Mouse (Mus musculus) frontal cortex, postnatal 10 days (tissue): Measurements from ENCODE around the gene Narfl.

Experiments
- DNase-seq, 2 experiments: peaks; one replicate each; pipeline ENCODE4 v3.0.0; 2022; ENCODE audit warnings: low spot score in 2 of 2, mixed read lengths in 1 of 2

Narfl gene

DNA sequence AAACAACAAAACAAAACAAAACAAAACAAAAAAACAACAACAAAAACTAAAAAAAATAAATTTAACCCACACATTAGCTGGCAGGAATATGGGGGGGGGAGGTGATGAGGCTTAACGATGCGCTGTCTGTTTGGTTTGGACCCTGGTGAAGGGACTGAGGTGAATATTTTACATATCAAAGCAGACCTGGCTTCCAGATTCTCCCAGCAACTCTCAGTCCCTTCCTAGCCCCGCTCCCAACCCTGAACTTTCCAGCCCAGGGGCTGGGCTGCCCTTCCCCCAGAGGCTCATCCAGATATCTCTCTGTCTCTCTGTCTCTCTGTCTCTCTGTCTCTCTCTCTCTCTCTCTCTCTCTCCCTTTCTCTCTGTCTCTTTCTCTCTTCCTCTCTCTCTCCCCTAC is 11.0 kb upstream of the Narfl start:
- no peak for DNase-seq

DNA sequence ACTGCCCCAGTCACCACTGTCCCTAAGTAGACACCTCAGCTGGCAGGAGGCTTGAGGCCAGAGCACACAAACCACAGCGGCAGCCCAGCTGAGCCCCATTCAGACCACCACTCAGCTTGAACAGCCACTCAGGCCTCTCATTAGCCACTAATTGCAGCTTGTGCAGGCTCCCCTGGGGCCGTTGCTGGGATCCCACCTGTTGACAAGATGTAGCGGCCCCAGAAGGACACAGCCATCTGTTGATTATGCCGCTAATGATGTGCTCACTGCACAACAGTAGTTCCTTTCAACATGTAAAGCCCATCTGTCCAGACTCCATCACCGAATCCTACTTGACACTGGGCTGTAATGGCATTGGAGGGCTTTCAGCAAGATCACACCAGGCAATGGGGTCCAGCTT is 7.7 kb upstream of the Narfl start:
- no peak for DNase-seq

DNA sequence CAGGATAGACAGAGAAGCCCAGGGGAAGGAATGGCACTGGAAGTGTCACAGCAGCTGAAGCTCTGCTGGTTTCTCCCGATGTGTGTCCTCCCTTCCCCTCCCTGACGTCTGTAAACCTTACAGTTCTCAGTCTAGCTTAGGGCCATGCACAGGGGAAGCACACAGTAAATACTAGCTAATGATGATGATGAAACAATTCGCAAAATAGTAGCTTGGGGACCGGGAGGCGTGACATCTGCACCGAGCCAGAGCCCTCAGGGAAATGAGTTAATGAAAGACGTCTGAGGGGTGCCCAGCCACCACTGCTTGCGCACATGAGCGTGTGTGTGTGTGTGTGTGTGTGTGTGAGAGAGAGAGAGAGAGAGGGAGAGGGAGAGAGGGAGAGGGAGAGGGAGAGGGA is 4.2 kb upstream of the Narfl start:
- DNase-seq, result no peak

DNA sequence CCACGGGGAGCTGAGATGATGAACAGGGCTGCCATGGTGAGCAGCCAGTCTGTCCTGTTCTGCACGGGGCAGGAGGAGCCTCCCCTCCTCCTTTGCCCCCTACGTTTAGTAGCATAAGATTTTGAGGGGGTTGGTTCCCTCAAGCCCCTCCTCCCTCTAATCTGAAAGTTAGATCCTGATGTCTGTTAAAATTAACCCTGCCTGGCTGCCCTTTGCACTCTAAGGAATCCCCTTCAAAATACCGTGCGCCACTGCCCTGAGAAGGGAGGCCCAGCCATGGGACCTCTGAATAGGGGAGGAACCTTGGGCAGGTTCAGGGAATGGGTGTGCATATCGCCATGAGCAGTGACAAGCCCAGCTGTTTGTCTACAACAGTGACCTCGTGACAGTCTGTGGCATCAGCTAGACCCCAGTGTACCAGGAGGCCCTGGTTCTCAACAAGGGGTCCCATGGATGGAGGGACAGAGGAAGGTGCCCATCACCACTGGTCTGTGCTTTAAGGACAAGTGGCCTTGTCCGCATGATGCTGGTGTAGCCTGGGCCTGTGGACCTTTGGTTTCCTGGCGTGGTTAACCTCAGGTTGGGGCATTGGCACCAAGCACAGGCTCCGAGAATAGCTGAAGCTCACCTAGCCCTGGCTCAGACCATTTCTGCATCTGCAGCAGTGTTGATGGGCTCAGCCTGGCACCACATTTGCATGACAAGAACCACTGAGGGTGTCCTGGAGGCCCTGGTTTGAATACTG is 1.9 kb downstream of the Narfl start:
- DNase-seq, result no peak

DNA sequence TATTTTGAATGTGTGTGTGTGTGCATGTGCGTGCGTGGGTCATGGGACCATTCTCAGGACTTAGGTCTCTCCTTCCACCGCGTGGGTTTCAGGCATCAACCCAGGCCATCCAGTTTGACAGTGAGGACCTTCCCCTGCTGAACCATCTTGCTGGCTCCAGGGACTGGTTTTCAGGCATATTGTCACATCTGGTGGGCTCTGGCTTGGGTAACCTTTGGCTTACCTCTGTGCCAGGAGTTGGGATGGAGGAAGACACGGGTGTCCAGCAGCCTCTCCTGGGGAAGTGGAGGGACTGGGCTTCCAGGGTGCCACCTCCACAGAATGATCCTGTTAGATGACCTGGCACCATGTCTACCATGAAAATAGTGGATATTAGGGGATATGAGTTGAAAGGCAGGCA is 4.4 kb downstream of the Narfl start:
- no peak for DNase-seq

DNA sequence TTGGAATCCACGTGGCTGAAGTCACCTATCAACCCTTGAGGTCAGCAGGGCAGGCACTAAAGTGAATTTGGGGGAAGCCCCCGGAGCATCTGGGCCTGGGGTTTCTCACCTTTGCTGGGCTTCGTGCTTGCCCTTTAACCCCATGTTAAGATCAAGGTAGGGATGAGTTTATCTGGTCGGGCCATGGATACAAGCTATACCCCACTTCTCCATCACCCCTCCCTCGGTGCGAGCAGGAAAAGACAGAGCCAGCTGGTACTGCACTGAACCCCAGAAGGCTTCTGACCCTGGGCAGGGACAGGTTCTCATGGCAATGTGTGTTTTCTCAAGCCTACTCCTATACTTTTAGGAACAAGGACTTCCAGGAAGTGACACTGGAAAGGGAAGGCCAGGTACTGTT is 7.8 kb downstream of the Narfl start:
- DNase-seq, result no peak

DNA sequence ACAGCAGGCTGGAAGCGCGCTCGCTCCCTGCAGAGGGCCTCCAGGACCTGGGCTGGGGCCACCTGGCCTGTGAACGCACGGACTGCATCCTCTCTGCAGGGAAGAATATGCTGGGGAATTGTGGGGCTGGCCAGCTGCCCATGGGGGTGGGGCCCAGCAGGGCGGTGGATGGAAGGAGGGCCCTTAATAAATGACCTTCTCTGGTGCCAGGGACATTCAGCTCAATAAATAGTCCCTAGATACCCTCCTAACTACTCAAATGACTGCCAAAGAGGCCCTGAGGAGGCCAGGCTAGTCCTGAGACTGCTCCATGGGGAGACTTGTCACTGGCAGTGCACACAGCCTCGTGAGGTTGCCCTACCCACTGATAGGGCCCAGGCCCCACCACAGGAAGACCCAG is 9.5 kb downstream of the Narfl start:
- DNase-seq, result no peak

DNA sequence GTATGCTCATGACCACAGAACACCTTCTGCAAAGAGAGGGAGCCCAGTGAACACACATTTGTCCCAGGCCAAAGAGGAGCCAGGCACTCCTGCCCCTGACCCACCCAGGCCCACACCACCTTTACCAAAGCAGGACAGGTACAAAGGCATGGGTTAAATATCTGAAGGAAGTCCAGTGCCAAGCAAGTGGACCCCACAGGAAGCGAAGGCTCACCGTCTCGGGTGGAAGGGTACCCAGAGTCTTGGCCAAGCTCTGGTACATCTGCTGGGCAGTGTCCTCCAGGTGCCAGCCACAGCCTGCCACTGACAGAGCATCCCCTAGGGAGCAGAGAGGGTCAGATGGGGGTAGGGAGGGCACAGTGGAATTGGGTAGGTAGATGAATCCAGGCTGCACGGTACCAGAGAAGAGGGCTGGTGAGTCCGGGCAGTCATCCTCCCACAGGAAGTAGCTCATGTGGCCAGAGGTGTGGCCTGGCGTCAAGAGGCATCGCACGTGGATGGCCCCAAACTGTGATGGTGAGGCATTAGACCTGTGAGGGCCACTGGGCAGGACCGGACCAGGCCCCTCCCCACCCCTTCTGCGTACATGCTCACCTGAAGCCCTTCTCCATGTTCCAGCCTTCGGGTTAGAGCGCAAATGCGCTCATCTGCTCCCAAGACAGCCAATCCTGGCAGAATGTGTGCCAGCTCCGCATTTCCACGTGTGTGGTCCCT is 10.4 kb downstream of the Narfl start:
- no peak for DNase-seq

DNA sequence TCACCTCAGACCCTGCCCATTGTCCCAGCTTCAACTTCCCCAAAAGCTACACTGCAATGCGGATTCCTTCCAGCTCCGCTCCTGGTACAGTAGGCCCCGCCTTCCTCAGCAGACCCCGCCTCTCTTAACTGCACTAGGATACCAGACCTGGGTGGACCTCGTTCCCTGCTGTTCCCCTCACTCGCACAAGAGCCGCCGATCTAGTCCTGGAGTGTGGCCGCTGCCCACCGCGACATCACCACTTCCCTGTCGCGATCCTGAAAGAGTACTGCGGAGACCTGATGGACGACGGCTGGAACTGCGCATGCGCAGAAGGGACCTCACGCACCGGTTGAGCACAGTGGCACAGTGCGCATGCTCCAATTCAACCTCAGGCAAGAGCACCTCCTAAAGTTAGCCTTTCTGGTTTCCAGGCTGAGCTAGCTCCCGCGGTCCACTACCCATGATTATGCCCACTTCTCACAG is 11.7 kb downstream of the Narfl start, which contains the start of gene Haghl:
TSS of gene Haghl (minus strand) at position 393 of the 465 bp plus-strand sequence.
- peak; percentile 90 to 95 for DNase-seq

DNA sequence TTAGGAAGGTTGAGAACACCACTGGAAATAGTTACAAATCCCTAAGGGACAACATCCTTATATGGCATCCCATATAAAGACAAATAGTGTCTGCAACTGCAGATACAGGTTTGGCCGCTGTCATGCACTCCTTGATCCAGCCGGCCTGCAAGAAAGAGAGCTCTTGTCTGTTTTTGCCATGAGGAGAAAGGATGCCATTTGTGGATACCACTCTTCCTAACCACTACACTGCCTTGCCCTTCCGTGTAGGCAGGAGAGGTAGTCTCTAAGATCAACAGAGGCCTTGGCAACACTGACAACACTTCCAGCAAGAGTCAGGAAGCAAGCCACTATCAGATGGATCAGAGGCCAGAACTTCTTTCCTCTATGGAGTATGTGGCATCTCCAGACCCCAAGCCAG is 12.7 kb downstream of the Narfl start, which contains the start of gene Ccdc78:
TSS of gene Ccdc78 (plus strand) at position 301 of the 400 bp plus-strand sequence.
- no peak for DNase-seq

DNA sequence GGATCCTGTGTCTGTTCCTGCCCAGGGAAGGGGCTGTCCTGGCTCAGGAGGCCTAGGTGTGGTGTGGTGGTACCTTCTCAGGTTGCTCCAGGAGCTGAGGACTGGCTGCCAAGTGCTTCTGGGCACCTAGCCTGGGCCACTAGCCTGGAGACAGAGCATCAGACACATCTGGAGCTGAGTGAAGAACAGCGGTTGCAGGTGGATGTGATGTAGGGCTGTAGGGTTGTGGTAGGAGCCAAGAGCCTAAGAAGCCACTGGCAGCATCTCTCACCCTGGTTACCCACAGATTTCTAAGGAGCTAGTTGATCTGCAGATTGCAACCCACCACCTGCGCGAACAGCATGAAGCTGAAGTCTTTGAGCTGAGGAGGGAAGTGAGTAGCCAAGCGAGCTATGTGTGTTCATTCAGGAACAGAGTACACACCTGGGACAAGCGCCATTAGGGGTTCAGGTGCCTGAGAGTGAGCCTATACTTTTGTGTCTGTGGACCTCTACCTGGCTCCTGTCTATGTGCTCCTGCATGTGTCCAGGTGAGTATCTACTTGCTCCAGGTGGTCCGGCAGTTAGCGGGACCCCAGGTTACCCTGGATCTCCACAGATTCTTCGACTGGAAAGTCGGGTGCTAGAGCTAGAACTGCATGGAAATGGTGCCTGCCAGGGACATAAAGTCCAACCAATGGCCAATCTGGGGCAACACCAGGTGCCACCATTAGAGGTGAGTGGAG is 13.4 kb downstream of the Narfl start:
- DNase-seq, result no peak

DNA sequence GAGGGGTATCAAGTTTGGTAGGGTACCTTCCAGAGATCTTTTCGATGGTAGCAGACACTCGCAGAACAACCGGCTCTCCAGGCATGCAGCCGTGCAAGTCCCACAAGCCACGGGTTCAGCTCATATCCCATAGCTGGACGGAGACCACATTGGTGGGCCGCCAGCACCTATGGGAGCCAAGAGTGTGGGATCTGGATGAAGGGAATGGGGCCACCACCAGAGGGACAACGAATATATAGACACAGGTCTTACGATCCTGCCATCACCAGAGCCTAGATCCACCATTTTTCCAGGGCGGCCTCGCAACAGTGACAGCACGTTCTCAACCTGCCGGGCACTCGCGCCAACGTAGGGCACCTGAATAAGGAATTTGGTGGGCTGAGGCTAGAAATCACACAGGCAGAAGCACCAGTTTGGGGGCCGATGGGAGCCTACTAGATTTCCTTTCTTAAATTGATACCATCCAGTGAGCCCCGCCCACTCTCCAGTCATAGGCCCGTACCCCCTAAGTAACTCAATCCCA is 17.8 kb downstream of the Narfl start:
- DNase-seq, result no peak

DNA sequence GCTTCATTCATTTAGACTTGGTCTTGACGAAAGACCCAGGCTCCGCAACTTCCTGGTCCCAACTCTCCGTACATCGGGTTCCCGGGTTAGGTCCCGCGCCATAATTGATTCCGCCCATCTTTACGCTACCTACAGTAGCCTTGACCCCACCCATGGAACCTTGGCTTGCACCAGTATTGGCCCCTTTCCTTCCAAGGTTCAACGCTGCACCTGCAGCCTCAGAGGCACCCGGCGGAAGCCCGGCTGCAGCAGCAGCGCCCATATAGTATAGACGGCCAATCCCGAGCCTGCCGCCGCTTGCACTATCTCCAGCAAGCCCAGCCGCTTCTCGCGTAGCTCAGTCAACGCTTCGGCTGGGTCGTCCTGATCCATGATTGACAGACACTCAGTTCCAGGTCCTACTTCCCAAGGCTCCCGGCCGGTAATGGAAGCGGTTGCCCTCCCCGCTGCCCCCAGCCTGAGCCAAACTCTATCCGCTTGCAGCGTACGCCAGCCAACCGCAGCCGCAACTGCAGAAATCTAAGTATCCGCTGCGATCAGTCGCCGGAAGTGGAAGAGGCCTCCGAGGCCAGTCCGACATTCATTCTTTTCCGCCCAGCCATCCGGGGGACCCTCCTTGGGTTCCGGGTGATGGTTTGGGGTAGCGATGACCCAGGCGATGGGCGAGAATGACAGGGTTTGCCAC is 18.4 kb downstream of the Narfl start:
- DNase-seq, result peak; percentile 72 to 83

DNA sequence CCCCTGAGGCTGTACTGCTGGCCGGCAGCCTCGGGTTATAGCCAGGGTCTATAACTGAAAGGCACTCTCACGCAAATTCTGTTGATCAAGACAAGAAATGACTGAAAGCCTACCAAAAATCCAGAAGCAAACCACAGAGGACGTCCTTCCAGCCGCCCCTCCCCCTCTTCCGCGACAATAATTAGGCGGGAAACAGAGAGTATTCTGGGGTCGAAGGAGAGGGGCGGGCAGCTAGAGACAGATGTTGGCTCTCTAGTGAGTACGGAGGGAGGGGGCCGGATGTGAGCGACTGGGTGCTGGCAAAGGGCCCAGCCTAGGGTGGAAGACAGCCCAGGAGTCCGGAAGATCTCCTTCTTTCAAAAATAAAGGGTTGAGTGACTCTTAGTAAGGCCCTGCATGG is 19.0 kb downstream of the Narfl start, which contains the start of gene Fam173a:
TSS of gene Fam173a (minus strand) at position 287 of the 400 bp plus-strand sequence.
- peak; percentile 76 to 79 for DNase-seq

DNA sequence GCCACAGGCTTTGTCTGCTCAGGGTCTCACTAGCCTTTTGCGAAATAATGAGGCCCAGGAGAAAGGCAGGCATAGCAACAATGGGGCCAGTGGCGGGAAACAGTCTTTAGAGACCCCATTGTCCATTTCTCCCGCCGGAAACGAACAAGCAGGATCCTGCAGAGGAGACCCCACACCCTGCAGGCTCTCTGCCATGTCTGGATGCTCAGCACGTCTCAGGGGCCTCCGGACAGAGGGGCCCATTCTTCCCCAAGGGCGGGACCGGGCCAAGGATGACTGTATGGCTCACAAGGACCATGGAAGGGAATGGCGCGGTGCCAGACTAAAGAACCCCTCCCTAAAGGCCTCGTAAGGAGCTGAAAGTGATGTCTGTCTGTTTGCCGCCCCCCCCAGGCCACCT is 20.6 kb downstream of the Narfl start:
- no peak for DNase-seq

DNA sequence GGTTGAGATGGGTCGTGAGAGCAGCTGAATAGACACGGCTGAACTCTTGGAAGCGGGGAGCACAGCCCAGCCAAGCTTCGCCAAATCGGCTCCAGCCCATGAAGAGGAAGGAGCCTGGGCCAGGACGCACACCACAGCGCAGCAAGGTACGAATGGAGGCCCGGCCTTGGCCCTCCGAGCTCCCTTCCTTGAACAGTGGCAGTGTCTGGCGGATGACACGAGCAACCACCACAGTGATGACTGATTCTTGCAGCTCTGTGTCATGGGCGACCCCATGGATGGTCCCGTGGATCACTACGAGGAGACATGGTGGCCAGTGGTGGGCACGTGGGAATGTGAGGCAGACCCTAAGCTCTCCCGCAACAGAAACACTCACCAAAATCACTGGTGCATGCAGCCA is 21.4 kb downstream of the Narfl start:
- DNase-seq, result no peak

DNA sequence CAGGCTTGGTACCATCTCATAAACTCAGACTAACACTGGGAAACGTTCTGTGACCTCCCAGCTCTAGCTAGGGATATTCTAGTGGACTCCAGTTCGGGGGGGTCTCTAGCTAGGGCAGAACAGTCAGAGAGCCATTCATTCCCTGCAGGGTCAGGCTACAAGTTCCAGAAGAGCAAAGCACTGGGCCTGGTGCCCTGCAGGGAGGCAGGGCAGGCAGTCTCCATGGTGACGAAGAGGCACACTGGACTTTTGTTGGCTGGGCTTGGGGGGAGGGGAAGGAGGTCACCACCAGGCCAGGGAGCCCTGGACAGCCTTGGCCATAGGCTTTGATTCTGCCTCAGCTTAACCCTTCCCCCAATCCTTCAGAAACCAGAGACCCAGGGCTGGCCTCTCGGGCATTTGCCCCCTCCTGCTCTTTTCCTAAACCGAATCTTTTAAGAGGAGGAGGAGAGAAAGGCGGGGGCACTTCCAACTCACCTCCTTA is 22.1 kb downstream of the Narfl start, which contains the start of gene AC134908.4:
TSS of gene AC134908.4 (minus strand) at position 51 of the 484 bp plus-strand sequence.
- peak; percentile 61 to 74 for DNase-seq

DNA sequence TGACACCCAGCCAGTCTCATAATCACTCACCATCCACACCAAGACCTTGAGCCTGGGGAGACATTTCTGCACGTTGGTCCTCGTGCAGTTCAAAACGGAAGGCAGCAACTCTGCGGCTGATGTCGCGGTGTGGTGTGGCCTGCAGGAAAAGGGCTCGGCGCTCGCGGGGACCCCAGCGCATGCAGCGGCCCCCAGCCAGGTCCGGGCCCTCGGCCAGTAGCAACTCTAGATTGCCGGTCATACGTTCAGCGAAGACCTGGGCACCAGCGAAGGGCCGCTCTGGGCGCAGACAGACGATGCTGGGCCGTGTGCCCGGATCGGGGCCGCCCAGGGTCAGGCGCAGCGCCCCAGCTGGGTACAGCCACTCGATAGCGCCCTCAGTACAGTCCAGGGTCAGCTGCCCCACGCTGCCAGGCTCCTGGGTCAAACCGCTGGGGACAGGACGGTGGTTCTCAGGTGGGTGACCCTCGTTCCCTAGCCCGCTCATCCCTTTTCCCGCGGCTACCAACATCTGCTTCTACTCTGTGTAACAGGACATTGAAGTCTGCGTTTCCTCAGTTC is 22.7 kb downstream of the Narfl start:
- no peak for DNase-seq

DNA sequence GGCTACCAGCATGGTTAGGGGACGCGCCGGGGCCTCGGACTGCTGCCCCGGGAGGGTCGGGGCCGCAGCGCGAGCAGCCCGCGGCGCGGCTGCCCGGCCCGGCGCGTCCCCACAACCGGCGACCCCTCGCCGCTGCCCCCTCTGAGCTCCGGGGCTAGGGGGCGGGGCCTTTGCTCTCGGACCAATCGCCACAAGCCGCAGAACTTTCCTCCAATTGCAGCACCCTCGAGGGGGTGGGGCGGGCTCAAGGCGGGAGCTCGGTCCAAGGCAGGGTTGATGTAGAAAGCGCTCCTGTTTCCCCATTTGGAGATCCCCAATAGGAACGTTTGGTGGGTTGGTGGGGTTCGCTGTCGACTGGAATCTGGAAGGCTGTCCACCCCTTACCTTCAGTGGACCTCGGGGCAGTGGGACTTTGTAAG is 23.4 kb downstream of the Narfl start, which contains the start of gene Metrn:
TSS of gene Metrn (minus strand) at position 186 of the 419 bp plus-strand sequence.
- peak; percentile 78 to 83 for DNase-seq

DNA sequence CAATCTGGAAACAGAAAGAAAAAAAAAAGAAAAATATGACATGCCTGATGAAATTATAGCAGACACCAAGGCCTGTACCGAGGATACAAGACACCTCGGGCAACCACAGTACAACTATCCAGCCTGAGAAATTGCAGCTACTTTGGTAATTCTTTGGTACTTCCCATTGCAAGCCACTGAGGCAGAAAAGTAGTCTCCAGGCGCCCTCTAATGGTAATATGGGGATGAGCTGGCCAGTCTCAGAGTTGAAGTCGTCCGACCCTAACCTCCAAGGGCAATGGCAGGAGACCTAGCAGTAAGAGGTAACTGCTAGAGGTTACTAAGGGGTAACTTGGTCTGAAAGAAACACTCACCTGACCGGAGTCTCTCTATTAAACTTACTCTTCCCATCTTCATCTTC is 27.5 kb downstream of the Narfl start:
- DNase-seq, result peak in 1 of 2 experiments; percentile 58
